Mouse (Mus musculus) adrenal gland, postnatal 14 days (tissue): ENCODE measurements at regions not wholly inside any gene's neighbourhood (a gene's known extent, or its start where the extent isn't known, plus 50 kb on each side); places are given as distances from the start of the nearest gene placed in this dataset.

Experiments
- DNase-seq: peaks from one replicate; pipeline ENCODE4 v3.0.0; 2021; ENCODE audit warnings: mixed read lengths

DNA sequence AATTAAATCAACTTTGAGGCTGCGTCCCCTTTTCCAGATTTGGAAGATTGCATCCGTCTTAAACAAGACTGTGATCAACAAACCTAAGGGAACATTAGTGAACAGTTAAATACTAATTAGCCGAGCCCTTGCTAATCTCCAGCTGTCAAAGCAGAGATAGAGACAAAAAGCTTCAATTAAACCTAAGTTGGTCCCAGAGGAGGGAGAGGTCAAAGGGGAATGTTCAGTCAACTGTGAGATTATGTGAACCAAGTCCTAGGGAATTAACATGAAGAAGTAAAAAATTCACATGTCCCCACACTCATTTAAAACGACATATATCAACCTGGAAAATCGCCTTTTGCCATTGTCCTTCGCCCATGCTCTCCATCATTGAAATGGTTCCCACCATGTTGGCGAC lies 59.7 kb upstream of the Tbx20 start:
- DNase-seq, result no peak

DNA sequence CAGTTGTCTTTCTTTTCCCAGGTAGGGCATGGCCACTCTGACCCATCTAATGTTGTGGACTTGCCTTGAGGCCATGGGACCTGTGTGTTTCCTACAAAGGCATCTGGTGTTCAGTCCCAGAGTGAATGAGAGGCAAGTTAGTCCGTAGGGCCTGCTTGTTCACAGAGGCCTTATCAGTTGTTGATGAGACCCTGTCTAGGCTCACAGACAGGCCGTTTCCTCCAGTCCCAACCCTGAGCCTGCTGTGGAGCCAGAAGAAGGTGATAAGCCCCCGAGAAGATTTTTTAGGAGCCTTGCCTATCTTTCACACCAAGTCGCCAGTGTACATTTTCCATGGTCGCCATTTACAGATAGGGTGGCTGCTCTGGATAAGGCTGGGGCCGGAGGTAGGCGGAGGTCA lies 74.1 kb upstream of the Tbx20 start:
- no peak for DNase-seq

- DNase-seq, result no peak
Observed at GRCm38 (mm10) chr9:24859459-24859858, 85.4 kb upstream of the Tbx20 start.

GRCm38 (mm10) chr9:24866390-24867173 lies 92.5 kb upstream of the Tbx20 start:
- no peak for DNase-seq

DNA sequence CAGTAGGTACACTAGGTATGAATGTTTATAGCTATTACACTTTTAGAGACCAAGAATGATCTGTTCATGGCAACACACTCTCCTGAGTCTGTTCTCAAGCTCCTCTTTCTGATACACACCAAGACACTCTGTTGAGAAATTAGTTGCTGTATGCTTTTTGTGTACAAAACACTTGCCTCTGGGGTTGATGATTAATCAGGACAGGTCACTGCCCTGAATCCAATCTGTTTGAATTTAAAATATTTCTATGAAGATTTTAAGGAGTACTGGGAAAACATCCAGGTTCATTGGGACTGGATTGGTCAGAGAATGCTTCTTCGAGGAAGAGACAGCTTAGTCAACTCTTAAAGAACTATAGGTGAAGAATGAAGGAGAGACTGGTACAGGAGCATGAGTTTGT lies 94.6 kb upstream of the Tbx20 start:
- DNase-seq, result no peak

DNA sequence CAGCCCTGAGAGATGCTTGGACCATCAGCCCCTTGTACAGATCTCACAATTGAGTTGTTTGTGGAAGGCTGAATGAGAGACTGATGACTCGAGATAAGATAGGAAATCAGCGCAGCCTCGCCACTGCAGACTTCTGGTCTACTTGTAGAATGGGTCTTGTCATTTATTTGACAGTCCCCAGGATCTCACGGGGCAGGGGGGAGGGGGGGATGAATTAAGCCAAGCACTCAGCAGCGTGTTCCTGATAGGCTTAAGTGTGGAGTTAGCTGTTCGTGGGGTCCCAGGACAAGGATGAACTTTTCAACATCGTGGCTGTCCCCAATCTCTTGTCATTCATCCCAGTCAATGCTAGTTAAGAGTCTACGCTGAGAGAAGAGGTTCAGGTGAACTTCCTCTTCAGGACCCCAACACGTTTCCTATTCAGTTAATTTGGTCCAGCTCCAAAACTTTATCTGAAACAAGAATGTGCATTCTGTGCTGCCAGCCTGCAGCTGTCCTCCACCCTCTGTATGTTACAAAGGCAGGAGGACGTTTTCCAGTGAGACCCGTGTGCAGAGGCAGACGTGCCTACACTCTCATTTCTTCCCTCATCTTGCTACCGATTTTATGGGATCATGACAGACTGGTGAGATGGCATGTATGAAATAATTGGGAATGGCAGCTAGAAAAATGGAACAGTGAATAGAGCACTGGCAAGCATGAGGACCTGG lies 100.5 kb upstream of the Tbx20 start:
- no peak for DNase-seq

DNA sequence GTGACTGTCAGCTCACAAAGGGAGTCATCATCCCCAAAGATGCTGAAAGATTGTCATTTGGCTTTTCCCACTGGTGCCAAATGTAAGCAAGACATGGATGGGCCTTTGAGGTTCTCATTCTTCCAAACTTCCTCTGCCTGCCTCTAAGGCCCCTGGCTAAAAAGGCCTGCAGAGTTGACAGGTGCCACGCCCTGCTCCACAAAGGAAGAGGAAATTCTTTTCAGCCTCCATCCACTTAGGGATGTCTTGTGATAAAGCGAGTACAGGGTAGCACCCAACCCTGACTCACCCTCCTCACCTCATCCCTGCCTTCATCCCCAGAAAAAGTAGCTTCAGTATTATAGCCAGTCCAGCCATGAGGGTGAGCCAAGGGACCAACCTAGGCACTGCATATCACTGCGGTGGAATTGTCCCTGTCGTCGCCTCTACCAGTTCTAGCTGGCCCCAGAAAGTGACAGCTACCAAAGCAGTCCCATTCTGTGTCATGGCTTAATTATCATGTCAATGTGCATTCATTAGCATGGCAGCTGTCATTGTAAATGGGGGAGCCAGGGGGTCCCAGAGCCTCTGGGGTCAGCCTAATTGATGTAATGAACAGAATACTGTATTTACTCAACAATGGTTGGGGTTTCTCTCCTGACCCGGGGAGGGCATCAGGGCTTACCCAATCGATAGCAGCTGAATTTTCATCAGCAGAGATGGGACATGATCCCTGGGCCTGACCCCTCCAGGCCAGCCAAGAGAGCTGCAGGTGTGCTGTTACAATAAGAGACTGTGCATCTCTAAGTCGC lies 104.5 kb upstream of the Tbx20 start:
- no peak for DNase-seq

- no peak for DNase-seq
Observed at GRCm38 (mm10) chr9:24879662-24880061, 105.6 kb upstream of the Tbx20 start.

- DNase-seq, result peak; percentile 9
Observed at GRCm38 (mm10) chr9:24884011-24884410, 109.9 kb upstream of the Tbx20 start.

- DNase-seq, result no peak
Observed at GRCm38 (mm10) chr9:24888282-24888681, 114.2 kb upstream of the Tbx20 start.

- no peak for DNase-seq
Observed at GRCm38 (mm10) chr9:24896498-24897261, 122.6 kb upstream of the Tbx20 start.

- DNase-seq, result peak; percentile 36
Observed at GRCm38 (mm10) chr9:24899206-24899928, 125.3 kb upstream of the Tbx20 start.

DNA sequence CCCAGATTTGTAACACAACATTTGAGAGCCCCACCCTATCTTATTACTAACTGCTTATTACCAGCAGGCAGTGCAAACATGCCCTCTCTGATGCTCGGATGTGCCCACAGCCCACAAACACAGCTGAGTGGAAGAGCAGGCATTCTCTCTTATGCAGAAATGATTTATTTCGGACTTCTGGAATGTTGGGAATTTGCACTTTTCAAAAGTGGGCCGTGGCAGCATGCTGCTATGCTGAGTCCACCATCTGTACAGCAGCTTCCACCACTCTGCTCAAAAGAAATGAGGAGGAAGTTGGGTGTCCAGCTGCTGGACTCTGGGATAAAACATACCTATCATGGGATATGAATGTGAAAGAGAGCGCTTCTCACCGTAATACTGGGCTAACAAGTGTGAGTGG lies 129.6 kb upstream of the Tbx20 start:
- DNase-seq, result no peak

GRCm38 (mm10) chr9:24909086-24909979 lies 135.2 kb upstream of the Tbx20 start:
- no peak for DNase-seq

- no peak for DNase-seq
Observed at GRCm38 (mm10) chr9:24910738-24911137, 136.6 kb upstream of the Tbx20 start.

GRCm38 (mm10) chr9:24920031-24920445 lies 145.9 kb upstream of the Tbx20 start:
- no peak for DNase-seq

- no peak for DNase-seq
Observed at GRCm38 (mm10) chr9:24922051-24922860, 148.2 kb upstream of the Tbx20 start.

DNA sequence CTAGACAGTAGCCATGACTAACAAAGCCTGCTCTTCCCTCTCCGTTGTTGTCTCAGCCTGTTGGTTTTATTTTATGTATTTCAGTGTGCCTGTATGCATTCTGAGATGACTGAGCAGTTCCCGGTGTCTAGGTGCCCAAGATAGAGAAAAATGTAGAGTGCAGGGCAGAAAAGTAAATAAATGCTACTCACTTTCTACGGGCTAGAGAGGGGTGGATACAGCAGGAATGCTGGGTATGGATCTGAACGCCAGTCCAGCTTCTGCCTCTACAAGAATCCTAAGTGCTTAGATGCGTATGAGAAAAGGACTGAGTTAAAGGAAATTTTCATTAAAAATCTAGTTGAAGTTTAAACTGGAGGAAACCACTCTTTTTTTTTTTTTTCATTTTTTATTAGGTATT lies 149.4 kb upstream of the Tbx20 start:
- no peak for DNase-seq

DNA sequence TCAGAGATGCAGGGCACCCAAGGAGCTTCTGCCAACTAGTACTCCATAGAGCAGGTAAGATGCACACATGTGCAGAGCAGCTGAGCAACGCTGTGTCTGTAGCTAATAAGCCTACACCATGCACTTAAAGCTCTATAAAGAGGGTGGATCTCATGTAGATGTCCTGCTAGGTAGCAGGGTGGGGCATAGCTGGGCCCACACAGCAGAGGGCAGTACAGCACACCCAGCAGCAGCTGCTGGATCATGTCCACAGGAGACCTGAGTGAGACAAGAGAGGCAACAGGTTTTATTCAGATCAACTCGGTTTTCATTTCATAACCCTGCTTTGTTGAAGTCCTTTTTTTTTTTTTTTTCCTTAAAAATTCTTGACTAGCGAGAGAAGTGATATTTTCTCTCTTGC lies 151.5 kb upstream of the Gm10181 start:
- DNase-seq, result peak; percentile 42

DNA sequence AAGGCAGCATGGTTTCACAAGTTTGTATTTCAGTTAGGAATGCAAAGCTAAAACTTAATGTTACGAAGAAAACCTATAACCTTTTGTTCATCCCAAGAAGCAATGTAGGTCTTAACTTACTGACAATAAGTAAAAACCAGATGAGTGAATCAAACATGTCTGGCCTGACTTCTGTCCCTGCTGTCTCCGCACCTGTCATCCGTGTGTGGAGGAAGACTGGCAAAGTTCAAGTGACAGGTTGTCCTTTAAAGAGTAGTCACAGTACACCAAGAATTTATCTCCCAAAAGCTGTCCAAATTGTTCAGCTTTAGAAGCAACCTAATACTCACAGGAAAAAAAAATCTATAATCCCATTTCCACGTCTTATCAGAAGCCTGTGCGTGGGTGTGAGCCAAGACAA lies 146.3 kb upstream of the Gm10181 start:
- DNase-seq, result no peak
